Mouse (Mus musculus) heart, postnatal 0 days (tissue): ENCODE data around the gene Tmem125. TPM values are rescaled to one million over a fixed set of nuclear protein-coding genes. Genes with fewer than 3 reads are reported as not detected.

Experiments used
- ATAC-seq: fragments of 200-750 bp; cut with Nextera tagmentation; 2 replicates; pipeline ENCODE4 v1.8.0; 2017; ENCODE audit warnings: low read depth, moderate number of reproducible peaks, moderate library complexity; ENCODE audit not compliant: insufficient read depth
- DNase-seq: peaks from one replicate; pipeline ENCODE4 v3.0.0-alpha.2; 2016; ENCODE audit warnings: low spot score
- H3K27ac ChIP-seq: fragments of 300-500 bp; sonication (generic); 2 replicates; pipeline ENCODE4 v1.5.1; 2014; ENCODE audit warnings: low read depth, mild to moderate bottlenecking
- H3K27me3 ChIP-seq: fragments of 300-500 bp; sonication (generic); 2 replicates; pipeline ENCODE4 v1.6.1; 2014; ENCODE audit warnings: low read length, mixed read lengths; ENCODE audit not compliant: control insufficient read depth, insufficient read depth
- H3K36me3 ChIP-seq: fragments of 300-500 bp; sonication (generic); replicated peaks from 2 replicates; pipeline ENCODE4 v1.6.1; 2014; ENCODE audit warnings: low read length, mixed read lengths; ENCODE audit not compliant: control insufficient read depth, insufficient read depth
- H3K4me1 ChIP-seq: fragments of 300-500 bp; sonication (generic); 2 replicates; pipeline ENCODE4 v1.6.1; 2014; ENCODE audit warnings: antibody characterized with exemption; ENCODE audit not compliant: control insufficient read depth, insufficient read depth
- H3K4me2 ChIP-seq: fragments of 300-500 bp; sonication (generic); 2 replicates; pipeline ENCODE4 v1.6.1; 2014; ENCODE audit warnings: low read depth, mild to moderate bottlenecking, low read length, moderate library complexity
- H3K4me3 ChIP-seq: fragments of 300-500 bp; sonication (generic); 2 replicates; pipeline ENCODE4 v1.5.1; 2014; ENCODE audit warnings: low read depth, low read length
- H3K9ac ChIP-seq: fragments of 300-500 bp; sonication (generic); replicated peaks from 2 replicates; pipeline ENCODE4 v1.6.1; 2014; ENCODE audit warnings: low read depth, low read length, mixed read lengths
- H3K9me3 ChIP-seq: fragments of 300-500 bp; sonication (generic); replicated peaks from 2 replicates; pipeline ENCODE4 v1.6.1; 2016; ENCODE audit warnings: low read length; ENCODE audit not compliant: control insufficient read depth
- CTCF ChIP-seq: IDR thresholded peaks from 2 replicates; pipeline ENCODE4 v1.5.1; 2016; ENCODE audit warnings: antibody characterized with exemption, control low read depth, low read depth
- EP300 ChIP-seq: IDR thresholded peaks from 2 replicates; pipeline ENCODE4 v1.6.1; 2016; ENCODE audit warnings: antibody characterized with exemption, low read depth
- WGBS: fragments of 180-500 bp; shearing (Covaris S2); extraction: QIAGEN DNeasy Blood & Tissue Kit; methylation state at CpG from one replicate; pipeline ENCODE4 v1.1.7; 2014; 5-methylcytosine and 5-hydroxymethylcytosine counted together
- polyA plus RNA-seq: library from polyadenylated mRNA; unstranded; fragments of >200 nt; fragmentation: Nextera tagmentation; extraction: Ambion mirVana; gene quantifications from 2 replicates; pipeline ENCODE4 v1.2.1, GENCODE M21; 2015
- total RNA-seq: library from RNA; depleted of rRNA; stranded (reverse); fragments of >200 nt; gene quantifications from 2 replicates; pipeline ENCODE4 v1.2.3, GENCODE M21; 2014; ENCODE audit warnings: low replicate concordance

Gene Tmem125
- total and polyA plus RNA-seq, 2 experiments from 2014 or later = 0.26 to 7.3 TPM

DNA sequence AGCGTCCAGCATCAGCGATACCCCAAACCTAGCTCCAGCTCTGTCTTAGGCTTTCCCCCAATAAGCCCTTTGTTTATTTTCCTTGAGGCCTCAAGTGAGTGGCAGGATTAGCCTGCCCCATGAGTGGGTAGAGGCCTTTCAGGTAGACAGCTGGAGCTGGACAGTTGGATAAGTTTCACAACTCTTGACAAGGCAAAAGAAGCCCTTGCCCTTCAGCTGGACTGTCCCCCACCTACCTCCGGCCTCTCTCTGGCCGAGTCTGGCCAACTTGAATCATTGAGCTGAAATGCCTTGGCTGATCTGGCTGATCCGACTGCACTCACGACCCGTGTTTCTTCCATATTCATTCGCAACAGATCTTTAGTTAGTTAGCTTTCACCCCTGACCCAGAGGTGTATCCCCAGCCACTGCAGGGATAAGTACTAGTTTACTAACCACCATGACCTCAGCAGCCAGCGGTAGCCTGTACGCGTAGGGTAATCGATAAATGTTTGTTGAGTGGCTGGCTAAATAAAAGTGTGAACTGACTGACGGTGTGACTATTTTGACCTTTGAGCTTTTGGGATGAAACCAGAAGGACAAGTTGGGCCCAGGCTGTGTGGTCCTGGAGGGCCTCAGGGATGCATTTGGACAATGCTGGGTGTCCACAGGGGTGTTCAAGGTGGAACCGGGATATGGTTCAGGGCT, 740 bp upstream of the Tmem125 start:
- 77% methylated on average over 14 of the region's 14 CpGs for WGBS
- DNase-seq (no peak), ATAC-seq (no peak)
- H3K9ac ChIP-seq = no peak overlapping the region
- H3K4me1 ChIP-seq = no peaks in the 10 kb centered on the region
- no peak overlapping the region for H3K4me3 ChIP-seq
- no peaks in the 10 kb centered on the region for H3K36me3 ChIP-seq
- no peak overlapping the region for H3K4me2 ChIP-seq
- TF ChIP-seq EP300 (no peak), CTCF (no peak)
- H3K9me3 ChIP-seq = no peaks in the 10 kb centered on the region
- peaks cover 5% of the 10 kb centered on the region; the same call in 1 of the 2 replicates for H3K27me3 ChIP-seq
- H3K27ac ChIP-seq = no peak overlapping the region

GRCm38 (mm10) chr4:118543158-118543530, 700 bp downstream of the Tmem125 start:
- Histone ChIP-seq H3K27me3 (peaks cover 5% of the 10 kb centered on the region; the same call in 1 of the 2 replicates), H3K4me2 (peak overlapping the region; percentile 62), H3K27ac (no peak overlapping the region), H3K36me3 (no peaks in the 10 kb centered on the region), H3K4me3 (peak overlapping the region; percentile 30), H3K9ac (no peak overlapping the region), H3K9me3 (no peaks in the 10 kb centered on the region), H3K4me1 (no peaks in the 10 kb centered on the region)
- no peak for TF ChIP-seq EP300
- TF ChIP-seq CTCF = no peak
- peak; percentile 65; the same call in 1 of the 2 replicates for ATAC-seq
- no peak for DNase-seq
- 9% methylated on average over 13 of the region's 13 CpGs for WGBS

- Histone ChIP-seq H3K9me3 (no peaks in the 10 kb centered on the region), H3K27me3 (peaks cover 5% of the 10 kb centered on the region; the same call in 1 of the 2 replicates), H3K9ac (no peak overlapping the region), H3K4me1 (no peaks in the 10 kb centered on the region), H3K36me3 (no peaks in the 10 kb centered on the region), H3K4me2 (peak overlapping the region; percentile 62; the same call in 1 of the 2 replicates), H3K27ac (no peak overlapping the region), H3K4me3 (no peak overlapping the region)
- DNase-seq (no peak), ATAC-seq (no peak)
- 46% methylated on average over 9 of the region's 9 CpGs for WGBS
- no peak for TF ChIP-seq CTCF
- no peak for TF ChIP-seq EP300
Observed at GRCm38 (mm10) chr4:118542510-118543157, 1.2 kb downstream of the Tmem125 start.

DNA sequence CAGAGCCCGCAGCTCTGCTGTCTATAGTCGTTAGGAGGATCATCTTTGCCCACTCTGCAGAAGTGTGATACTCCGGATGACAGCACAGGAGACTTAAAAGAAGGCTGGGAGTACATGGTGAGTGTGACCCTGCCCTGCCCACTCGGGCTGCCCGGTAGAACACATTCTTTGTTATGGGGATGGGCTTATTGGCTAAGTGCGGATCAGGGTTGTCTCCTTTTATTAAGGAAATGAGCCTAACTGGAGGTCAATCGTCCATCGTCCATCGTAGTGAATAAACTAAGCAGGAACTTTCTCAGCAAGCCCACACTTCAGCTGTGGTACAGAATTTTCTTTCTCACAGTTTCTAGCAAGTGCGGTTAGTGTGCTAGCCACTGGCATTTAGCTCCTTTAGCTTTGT, 3.9 kb downstream of the Tmem125 start:
- no peak overlapping the region for H3K27ac ChIP-seq
- H3K9ac ChIP-seq = no peak overlapping the region
- H3K4me3 ChIP-seq = no peak overlapping the region
- no peak overlapping the region for H3K4me2 ChIP-seq
- 40% methylated on average over 10 of the region's 10 CpGs for WGBS
- TF ChIP-seq CTCF (no peak), EP300 (no peak)
- DNase-seq = no peak
- H3K9me3 ChIP-seq = no peaks in the 10 kb centered on the region
- no peaks in the 10 kb centered on the region for H3K4me1 ChIP-seq
- H3K36me3 ChIP-seq = no peaks in the 10 kb centered on the region
- no peak for ATAC-seq
- H3K27me3 ChIP-seq = peaks cover 5% of the 10 kb centered on the region; the same call in 1 of the 2 replicates

GRCm38 (mm10) chr4:118537801-118538200, 6.0 kb downstream of the Tmem125 start:
- Histone ChIP-seq H3K36me3 (no peaks in the 10 kb centered on the region), H3K4me1 (no peaks in the 10 kb centered on the region), H3K9ac (no peak overlapping the region), H3K4me3 (no peak overlapping the region), H3K9me3 (no peaks in the 10 kb centered on the region), H3K27ac (no peak overlapping the region), H3K27me3 (peaks cover 5% of the 10 kb centered on the region; the same call in 1 of the 2 replicates), H3K4me2 (no peak overlapping the region)
- WGBS = 25% methylated on average over 6 of the region's 6 CpGs
- TF ChIP-seq CTCF = no peak
- TF ChIP-seq EP300 = no peak
- ATAC-seq (no peak), DNase-seq (no peak)
